Mouse (Mus musculus) E14TG2a.4 (cell line): ENCODE data around the gene Trabd2b.

ENCODE experiments used
- CTCF ChIP-seq: conservative IDR thresholded peaks from 2 replicates; pipeline ENCODE4 v1.5.1; 2014; ENCODE audit warnings: low read length
- NANOG ChIP-seq: IDR thresholded peaks from 2 replicates; pipeline ENCODE4 v1.6.1; 2014; ENCODE audit warnings: borderline replicate concordance, low read length, mixed read lengths
- POU5F1 ChIP-seq: IDR thresholded peaks from 2 replicates; pipeline ENCODE4 v1.6.1; 2014; ENCODE audit warnings: low read length, borderline replicate concordance

- TF ChIP-seq CTCF (no peak), POU5F1 (no peak), NANOG (no peak)
Measured at GRCm38 (mm10) chr4:114495688-114496426, 89.3 kb downstream of the Trabd2b start.
